Mouse (Mus musculus) ES-E14 (cell line): ENCODE results near the gene Ccdc125. TPM values are rescaled to one million over a fixed set of nuclear protein-coding genes. Genes with fewer than 3 reads are reported as not detected.
A peak's percentile ranks its signal among the peaks of the same experiment; 100 is the strongest.

Experiments
- DNase-seq: peaks from one replicate; pipeline ENCODE4 v3.0.0-alpha.2; 2013; ENCODE audit warnings: low read depth, low spot score
- H3K27ac ChIP-seq: 2 replicates; pipeline ENCODE4 v1.5.1; 2012; ENCODE audit warnings: low read depth, mild to moderate bottlenecking, low read length, moderate library complexity, mixed read lengths; ENCODE audit not compliant: poor library complexity, insufficient read depth, severe bottlenecking
- H3K36me3 ChIP-seq: 2 replicates; pipeline ENCODE4 v1.6.1; 2012; ENCODE audit warnings: mild to moderate bottlenecking, low read length, moderate library complexity, mixed read lengths; ENCODE audit not compliant: control insufficient read depth, poor library complexity, insufficient read depth, severe bottlenecking
- H3K4me1 ChIP-seq, 2 experiments: fragments of 150-350 bp in 1 of 2; sonication (generic) in 1 of 2; 2 replicates each; pipeline ENCODE4 v1.6.1; 2012; ENCODE audit warnings: low read length in 2 of 2, mild to moderate bottlenecking in 1 of 2, mixed read lengths in 1 of 2; ENCODE audit not compliant: control insufficient read depth in 2 of 2, insufficient read depth in 2 of 2, poor library complexity in 1 of 2
- H3K4me3 ChIP-seq, 2 experiments: fragments of 150-350 bp in 1 of 2; sonication (generic) in 1 of 2; 2 replicates each; pipeline ENCODE4 v1.5.1; 2012; ENCODE audit warnings: low read length in 2 of 2, low read depth in 1 of 2, mild to moderate bottlenecking in 1 of 2, mixed read lengths in 1 of 2; ENCODE audit not compliant: insufficient read depth in 1 of 2, poor library complexity in 1 of 2, severe bottlenecking in 1 of 2
- H3K9ac ChIP-seq: 2 replicates; pipeline ENCODE4 v1.6.1; 2012; ENCODE audit warnings: low read depth, mild to moderate bottlenecking, low read length, mixed read lengths; ENCODE audit not compliant: poor library complexity, insufficient read depth, severe bottlenecking
- H3K9me3 ChIP-seq: fragments of 150-350 bp; sonication (generic); 2 replicates; pipeline ENCODE4 v1.6.1; 2012; ENCODE audit warnings: low read depth, mild to moderate bottlenecking, low read length; ENCODE audit not compliant: control insufficient read depth, insufficient read depth
- CHD2 ChIP-seq: IDR thresholded peaks from 2 replicates; pipeline ENCODE4 v1.6.1; 2014; ENCODE audit warnings: mild to moderate bottlenecking, low read depth, low read length, inconsistent platforms
- HCFC1 ChIP-seq: IDR thresholded peaks from 2 replicates; pipeline ENCODE4 v1.6.1; 2012; ENCODE audit warnings: low read length, inconsistent platforms, borderline replicate concordance; ENCODE audit not compliant: insufficient read depth
- MAFK ChIP-seq: IDR thresholded peaks from 2 replicates; pipeline ENCODE4 v1.6.1; 2014; ENCODE audit warnings: mild to moderate bottlenecking, low read depth, low read length, inconsistent platforms; ENCODE audit not compliant: insufficient read depth
- ZC3H11A ChIP-seq: IDR thresholded peaks from 2 replicates; pipeline ENCODE4 v1.6.1; 2012; ENCODE audit warnings: low read depth, mild to moderate bottlenecking, inconsistent platforms, low read length, borderline replicate concordance
- ZNF384 ChIP-seq: IDR thresholded peaks from 2 replicates; pipeline ENCODE4 v1.6.1; 2012; ENCODE audit warnings: low read depth, low read length, inconsistent platforms
- in situ Hi-C, 2 experiments: fragments of 600-800 bp; cut with MboI; formaldehyde crosslinking; loops; one replicate each; pipeline ENCODE4 v1.15.1; 2025; ENCODE audit warnings: low sequenced_read_pairs in 2 of 2, inconsistent platforms in 1 of 2; ENCODE audit not compliant: unreplicated experiment in 2 of 2
- total RNA-seq: library from RNA; depleted of rRNA; stranded (reverse); fragments of 300-350 nt; gene quantifications from 2 replicates; pipeline ENCODE4 v1.2.3, GENCODE M21; 2012; rRNA removed

Ccdc125 gene
- total RNA-seq = 1.7 and 2.3 TPM in 2 replicates

DNA sequence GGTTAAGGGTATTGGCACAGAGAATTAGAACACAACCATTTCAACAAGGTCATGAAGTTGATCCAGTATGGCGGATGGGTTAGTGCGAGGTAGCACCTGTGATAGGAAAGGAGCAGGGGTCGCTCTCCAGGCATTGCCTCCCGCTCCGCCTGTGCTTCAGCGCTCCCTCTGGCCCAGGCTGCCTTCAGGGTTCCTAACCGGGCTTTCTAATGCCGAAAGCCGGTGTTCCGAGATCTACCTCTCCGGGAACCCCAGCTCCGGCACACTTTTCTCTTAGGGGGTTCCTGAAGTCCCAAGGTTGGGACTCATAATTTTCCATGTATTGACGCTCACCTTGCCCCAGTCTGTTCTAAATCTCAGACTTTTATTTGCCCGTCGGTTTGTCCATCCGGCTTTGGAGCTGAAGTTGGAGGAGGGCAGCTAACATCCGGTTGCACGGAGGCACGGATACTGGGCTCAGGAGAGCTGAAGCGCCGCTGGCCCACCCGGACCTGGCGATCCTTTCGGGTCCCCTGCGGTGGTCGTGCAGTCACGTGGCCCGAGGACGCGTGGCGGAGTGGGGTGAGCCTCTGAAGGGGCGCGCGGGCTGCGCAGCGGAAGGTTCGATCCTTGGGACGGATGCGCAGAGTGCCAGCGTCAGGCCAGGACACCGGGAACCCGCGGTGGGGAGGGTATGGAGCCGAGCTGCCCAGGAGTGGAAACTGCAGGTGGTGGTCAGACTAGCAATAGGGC, at the start of gene Ccdc125:
TSS of gene Ccdc125 (plus strand) at position 427 of the 732 bp plus-strand sequence.
- TF ChIP-seq MAFK = no peak
- H3K36me3 ChIP-seq = peaks cover 7% of the 10 kb centered on the region
- H3K4me3 ChIP-seq = peak within 1 kb of the TSS; percentile 72 to 80
- H3K27ac ChIP-seq = no peak within 1 kb of the TSS
- in situ Hi-C loops = no loop called here
- no peaks in the 10 kb centered on the region for H3K9me3 ChIP-seq
- peaks cover 0 to 2% of the 10 kb centered on the region in 2 experiments; a peak in 1 of 4 replicates for H3K4me1 ChIP-seq
- DNase-seq = no peak
- H3K9ac ChIP-seq = peak within 1 kb of the TSS; percentile 70

DNA sequence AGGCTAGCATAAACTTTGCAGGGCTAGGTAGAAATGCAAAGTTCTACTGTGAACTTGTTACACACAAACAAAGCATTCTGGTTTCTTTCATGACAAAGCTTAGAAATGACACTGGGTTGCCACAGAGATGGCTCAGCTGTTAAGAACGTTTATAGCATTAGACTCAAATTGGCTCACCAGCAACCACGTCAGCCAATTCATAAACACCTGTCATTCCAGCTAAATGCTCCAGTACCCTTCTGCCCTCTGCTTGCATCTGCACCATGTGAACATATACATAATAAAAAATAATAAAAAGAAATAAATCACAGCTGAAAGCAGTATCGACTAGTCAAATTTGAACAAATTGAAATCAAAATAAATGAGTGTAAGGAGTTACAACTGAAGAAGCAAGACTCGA, 47.3 kb upstream of the Ccdc125 start:
- no peak for TF ChIP-seq MAFK
- TF ChIP-seq HCFC1 = no peak
- TF ChIP-seq CHD2 = no peak
- no peak for TF ChIP-seq ZC3H11A
- no peak for TF ChIP-seq ZNF384
- in situ Hi-C loops = no loop called here
- 0 out of 4 replicates have a peak, but pooled peaks cover 0 to under 1% of the 10 kb centered on the region in 2 experiments for H3K4me1 ChIP-seq
- H3K9ac ChIP-seq = no peak overlapping the region
- H3K36me3 ChIP-seq = peaks cover 9% of the 10 kb centered on the region
- no peak overlapping the region for H3K27ac ChIP-seq
- no peak for DNase-seq
- H3K9me3 ChIP-seq = no peaks in the 10 kb centered on the region
- no peak overlapping the region for H3K4me3 ChIP-seq

DNA sequence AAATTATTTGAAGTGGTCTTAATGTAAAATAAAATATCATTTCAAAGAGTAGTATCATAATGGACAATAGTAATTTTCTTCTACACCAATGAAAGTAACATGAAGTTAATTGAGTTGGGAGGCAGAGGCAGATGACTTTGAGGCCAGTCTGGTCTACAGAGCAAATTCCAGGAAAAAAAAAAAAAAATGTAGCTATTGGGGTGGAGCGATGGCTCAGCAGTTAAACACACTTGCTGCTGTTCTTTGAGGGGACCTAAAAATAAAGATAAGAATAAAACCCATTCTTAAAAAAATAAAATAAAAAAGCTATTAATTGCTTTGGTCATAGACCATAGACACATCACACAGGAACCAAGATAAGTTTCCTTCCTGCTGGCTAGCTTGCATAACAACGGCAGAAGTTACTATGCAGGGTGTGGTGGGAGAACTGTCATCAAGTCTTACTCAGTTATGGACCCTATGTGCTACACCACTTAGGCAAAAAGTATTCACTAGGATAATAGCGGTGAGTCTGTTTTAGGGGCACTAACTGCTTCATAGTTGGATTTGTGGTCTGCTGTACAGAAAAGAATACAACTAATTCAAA, 35.3 kb upstream of the Ccdc125 start:
- Histone ChIP-seq H3K4me1 (no peaks in the 10 kb centered on the region), H3K9me3 (no peaks in the 10 kb centered on the region), H3K36me3 (peaks cover 7% of the 10 kb centered on the region), H3K27ac (no peak overlapping the region), H3K9ac (no peak overlapping the region), H3K4me3 (no peak overlapping the region)
- no peak for TF ChIP-seq CHD2
- TF ChIP-seq MAFK = no peak
- no peak for DNase-seq
- in situ Hi-C loops = loop anchor here in 1 of 2 experiments (25.0 kb wide), 1 partner anchor 547 kb away; no protein-coding TSS in a partner anchor

DNA sequence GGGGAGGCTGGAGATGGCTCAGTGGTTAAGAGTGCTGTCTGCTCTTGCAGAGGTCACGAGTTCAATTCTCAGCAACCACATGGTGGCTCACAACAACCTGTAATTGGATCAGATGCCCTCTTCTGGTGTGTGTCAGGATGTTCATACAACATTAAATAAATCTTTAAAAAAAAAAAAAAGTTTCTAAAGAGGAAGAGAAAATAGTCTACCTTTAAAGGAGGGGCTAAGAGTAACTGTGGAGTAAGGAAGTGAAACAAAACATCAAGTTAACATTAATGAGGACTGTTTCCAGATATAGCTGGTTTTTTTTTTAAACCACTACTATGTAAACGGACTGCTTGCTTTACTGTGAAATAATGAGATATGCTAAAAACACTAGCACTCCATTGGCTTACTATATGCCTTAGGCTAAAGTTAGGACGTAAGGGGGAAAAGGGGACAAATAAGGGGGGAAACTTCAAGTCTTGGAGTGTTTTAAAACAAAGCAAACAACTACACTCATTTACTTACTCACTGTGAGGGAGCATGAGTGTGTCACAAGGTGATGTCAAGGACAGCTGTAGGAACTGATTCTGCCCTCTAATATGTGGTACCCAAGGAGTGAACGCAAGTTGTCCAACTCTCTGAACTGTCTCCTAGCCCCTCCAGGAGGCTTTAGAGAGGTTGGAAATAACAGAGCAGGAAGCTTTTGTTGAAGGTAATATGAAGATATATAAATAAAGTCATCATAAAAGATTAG, 26.9 kb upstream of the Ccdc125 start:
- no peak overlapping the region for H3K27ac ChIP-seq
- DNase-seq = no peak
- TF ChIP-seq MAFK = no peak
- TF ChIP-seq CHD2 = no peak
- TF ChIP-seq ZNF384 = no peak
- TF ChIP-seq ZC3H11A = no peak
- no peak for TF ChIP-seq HCFC1
- no peak overlapping the region for H3K9ac ChIP-seq
- in situ Hi-C loops = loop anchor here in 1 of 2 experiments (25.0 kb wide), 1 partner anchor 555 kb away; no protein-coding TSS in a partner anchor
- no peaks in the 10 kb centered on the region for H3K9me3 ChIP-seq
- no peak overlapping the region for H3K4me3 ChIP-seq
- no peaks in the 10 kb centered on the region for H3K4me1 ChIP-seq
- H3K36me3 ChIP-seq = peaks cover 12% of the 10 kb centered on the region
